Mouse (Mus musculus) erythroblast, embryonic 14.5 days (primary cell): ENCODE results near the gene Slbp.

Experiments used
- GATA1 ChIP-seq: IDR thresholded peaks from 2 replicates; pipeline ENCODE4 v1.6.1; 2012; ENCODE audit warnings: low read length, inconsistent platforms, mixed read lengths
- TAL1 ChIP-seq: IDR thresholded peaks from 3 replicates; pipeline ENCODE4 v1.6.1; 2012; ENCODE audit warnings: low read length, inconsistent platforms, mixed read lengths

GRCm38 (mm10) chr5:33657787-33658663 is 5.7 kb upstream of the Slbp start, which contains the start of the genes Tacc3 and Tmem129:
- TF ChIP-seq GATA1 (no peak), TAL1 (no peak)
